Mouse (Mus musculus): ENCODE measurements at regions not wholly inside any gene's neighbourhood (a gene's known extent, or its start where the extent isn't known, plus 50 kb on each side); places are given as distances from the start of the nearest gene placed in this dataset.

DNA sequence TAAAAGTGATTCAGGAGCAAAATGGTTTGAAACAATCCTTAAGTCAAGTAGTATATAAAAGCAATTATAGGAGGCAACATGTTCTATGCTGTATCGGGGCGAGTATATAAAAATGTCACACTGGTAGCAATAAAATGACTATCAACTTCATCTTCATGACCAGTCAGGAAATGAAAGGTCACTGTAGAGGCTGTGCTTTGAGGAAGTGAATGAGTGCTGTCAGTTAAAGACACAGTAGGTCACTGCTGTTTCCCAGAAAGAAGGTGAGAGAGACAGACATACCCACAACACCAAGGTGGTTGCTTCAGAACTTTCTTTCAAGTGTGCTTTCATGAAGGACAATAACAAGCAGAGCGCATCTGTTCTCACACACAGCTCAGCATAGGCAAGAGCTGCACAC is 292.4 kb downstream of the Cd47 start:
- no peak for DNase-seq (ENCODE audit: low spot score)

DNA sequence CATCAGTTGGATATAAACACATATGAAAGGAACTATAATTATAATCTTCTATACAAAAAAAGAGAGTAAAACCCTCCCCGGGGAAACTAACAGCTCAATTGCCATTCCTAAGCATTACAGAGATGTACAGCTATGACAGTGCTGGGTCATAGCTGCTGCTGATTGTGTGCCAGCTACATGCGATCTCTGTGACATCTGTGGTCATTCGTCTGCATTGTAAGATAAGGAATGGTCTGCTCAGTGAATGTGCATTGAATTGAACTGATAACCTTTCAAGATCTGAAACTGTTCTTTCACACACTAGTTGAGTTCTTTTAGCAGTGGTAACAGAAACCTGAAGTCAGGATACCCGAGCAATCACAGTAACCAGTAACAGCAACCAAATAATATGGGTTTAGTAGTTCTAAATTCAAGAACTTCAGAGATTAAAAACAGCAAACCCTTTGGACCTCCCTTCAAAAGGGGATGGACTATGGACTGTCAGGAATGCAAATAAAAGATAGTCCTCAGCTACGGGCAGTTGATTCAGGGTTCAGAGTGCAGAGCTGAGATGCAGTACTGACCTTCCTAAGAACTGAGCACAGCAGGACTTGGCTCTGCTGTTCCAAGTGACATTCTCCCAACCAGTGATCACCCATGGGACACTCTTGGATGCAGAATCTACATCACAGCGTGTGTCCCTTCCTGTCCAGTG is 295.7 kb downstream of the Cd47 start:
- no peak for DNase-seq (ENCODE audit: low spot score)

DNA sequence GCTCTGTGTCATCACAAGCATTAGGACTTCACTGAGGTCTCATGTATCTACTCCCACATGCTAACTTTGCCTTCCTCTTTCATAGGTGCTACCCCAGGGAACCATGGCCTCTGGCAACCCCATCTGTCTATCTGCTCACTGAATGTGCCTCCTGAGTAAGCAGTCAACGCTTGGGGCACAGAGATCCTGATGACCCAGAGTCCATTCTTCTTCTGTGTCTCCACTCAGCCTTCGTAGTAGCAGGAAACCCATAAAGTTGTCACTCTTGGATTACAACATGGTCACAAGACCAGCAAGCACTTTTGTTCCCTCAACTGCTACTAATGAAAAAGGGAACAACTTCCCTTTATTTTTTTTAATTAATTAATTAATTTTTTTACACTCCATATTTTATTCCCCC is 296.2 kb downstream of the Cd47 start:
- no peak for DNase-seq (ENCODE audit: low spot score)

DNA sequence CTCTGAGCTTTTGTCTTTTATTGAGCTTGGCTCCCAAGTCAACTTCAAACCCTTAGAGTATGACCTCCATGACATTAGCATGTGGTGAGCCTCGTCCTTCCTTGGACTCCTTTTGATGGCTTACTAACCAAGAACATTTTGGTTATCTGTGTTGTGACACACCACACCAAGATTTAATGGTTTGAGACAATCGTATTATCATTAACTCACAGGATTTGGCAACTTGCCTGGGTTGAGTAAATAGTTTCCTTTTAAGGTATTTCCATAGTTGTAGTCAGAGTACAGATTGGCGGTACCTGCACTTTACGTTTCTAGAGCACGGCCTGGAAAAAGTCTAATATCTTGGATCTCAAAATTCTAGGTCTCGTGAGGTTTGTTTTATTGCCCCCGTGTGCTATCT is 303.0 kb downstream of the Cd47 start:
- DNase-seq (ENCODE audit: low spot score), result no peak

DNA sequence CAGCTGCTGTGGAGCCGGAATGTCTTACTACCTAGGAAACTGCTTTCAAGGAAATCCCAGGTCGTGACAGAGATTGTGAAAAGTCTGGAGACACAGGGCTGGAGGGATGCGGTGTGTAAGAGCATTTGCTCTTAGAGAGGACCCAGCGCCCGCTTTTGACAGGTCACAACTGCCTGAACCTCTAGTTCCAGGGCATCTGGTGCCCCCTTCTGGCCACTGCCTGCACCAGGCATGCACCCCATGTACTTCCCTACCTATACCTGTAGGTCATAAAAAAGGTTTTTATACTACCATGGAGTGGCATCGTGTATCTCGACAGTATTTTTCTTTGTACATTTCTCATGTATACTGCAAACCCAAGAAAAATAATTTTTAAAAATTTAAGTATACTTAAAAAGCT is 314.0 kb downstream of the Bbx start:
- no peak for DNase-seq (ENCODE audit: low spot score)

DNA sequence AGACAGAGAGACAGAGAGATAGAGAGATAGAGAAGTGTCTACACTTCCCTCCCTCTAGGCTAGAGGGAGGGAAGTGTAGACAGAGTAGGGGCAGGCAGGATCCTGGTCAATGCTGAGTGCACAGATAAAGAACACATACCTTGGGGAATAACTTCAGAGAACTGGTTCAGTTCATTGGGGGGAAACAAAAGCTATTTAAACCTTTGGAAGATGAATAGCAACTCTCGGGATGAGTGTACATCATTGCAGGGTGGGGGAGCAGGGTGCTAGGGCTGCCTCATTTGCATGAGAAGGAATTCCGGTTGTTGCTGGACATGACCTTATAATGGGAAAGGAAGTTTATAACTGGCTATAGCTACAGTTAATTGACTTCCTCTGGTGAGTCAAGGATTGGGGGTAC is 309.7 kb downstream of the Bbx start:
- no peak for DNase-seq (ENCODE audit: low spot score)

DNA sequence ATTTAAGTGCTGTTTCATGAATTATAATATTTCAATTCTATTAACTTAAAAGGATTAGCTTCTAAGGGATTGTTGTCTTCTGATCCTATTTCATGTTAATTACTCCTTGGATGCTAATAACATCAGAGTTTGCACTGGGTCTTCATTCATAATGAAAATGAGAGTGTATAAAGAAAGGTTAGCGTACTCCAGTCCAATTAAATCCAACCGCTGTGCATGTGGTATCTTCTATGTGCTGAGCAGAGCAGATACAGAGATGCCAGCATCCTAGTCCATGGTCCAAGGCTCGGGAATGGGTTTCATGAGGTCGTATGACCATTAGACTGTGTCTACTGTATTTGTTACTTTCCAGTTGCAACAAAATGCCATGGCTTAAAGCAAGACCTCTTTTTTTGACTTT is 307.5 kb downstream of the Bbx start:
- DNase-seq (ENCODE audit: low spot score), result no peak

DNA sequence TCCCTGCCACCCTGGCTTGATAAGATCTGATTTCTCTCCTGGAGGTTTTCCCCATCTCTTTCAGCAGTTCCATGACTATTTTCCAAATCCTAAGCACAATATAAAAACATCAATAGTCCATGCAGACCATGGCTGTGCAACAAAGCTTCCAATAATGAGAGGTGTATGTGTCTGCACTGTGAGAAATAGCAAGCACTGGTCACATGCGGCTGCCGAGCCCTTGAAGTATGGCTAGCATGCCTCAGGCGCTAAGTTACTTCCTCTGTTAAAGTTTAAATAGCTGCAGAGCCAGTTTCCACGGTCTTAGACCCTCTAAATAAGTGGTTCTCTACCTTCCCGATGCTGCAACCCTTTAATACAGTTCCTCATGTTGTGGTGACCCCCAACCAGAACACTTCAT is 306.6 kb downstream of the Bbx start:
- DNase-seq (ENCODE audit: low spot score), result no peak

DNA sequence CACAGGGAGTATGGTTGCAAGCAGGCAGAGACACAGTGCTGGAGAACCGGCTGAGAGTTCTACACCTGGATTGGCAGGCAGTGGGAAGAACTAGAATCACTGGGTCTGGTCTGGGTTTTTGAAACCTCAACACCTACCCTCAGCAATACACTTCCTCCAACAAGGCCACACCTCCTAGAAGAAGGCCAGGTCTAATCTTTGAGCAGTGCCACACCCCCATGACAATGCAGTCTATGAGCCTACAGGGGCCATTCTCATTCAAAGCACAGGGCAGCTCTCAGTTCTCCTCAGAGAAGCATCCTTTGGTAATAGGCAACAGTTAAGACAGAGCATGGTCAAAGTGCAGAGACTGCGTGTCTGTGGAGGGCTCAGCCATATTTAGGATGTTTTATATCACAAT is 300.8 kb downstream of the Bbx start:
- DNase-seq (ENCODE audit: low spot score), result no peak

Data from ovary, postnatal 10 days (tissue).